Mouse (Mus musculus) forebrain, embryonic 16.5 days (tissue): ENCODE results near the gene Lingo2. TPM values are rescaled to one million over a fixed set of nuclear protein-coding genes. Genes with fewer than 3 reads are reported as not detected.

Experiments used
- ATAC-seq: fragments of 200-750 bp; cut with Nextera tagmentation; 2 replicates; pipeline ENCODE4 v1.8.0; 2017; ENCODE audit warnings: mild to moderate bottlenecking, moderate library complexity
- H3K27ac ChIP-seq: fragments of 300-500 bp; sonication (generic); 2 replicates; pipeline ENCODE4 v1.5.1; 2014; ENCODE audit warnings: low read length, control low read depth
- H3K27me3 ChIP-seq: fragments of 300-500 bp; sonication (generic); replicated peaks from 2 replicates; pipeline ENCODE4 v1.6.1; 2014; ENCODE audit warnings: low read length; ENCODE audit not compliant: control insufficient read depth, insufficient read depth
- H3K36me3 ChIP-seq: fragments of 300-500 bp; sonication (generic); 2 replicates; pipeline ENCODE4 v1.6.1; 2014; ENCODE audit not compliant: control insufficient read depth, insufficient read depth
- H3K4me1 ChIP-seq: fragments of 300-500 bp; sonication (generic); replicated peaks from 2 replicates; pipeline ENCODE4 v1.6.1; 2014; ENCODE audit warnings: low read length; ENCODE audit not compliant: control insufficient read depth, insufficient read depth
- H3K4me2 ChIP-seq: fragments of 300-500 bp; sonication (generic); 2 replicates; pipeline ENCODE4 v1.6.1; 2014; ENCODE audit warnings: mild to moderate bottlenecking, low read length, control low read depth
- H3K4me3 ChIP-seq: fragments of 300-500 bp; sonication (generic); replicated peaks from 2 replicates; pipeline ENCODE4 v1.5.1; 2014; ENCODE audit warnings: mild to moderate bottlenecking, low read length, control low read depth
- H3K9ac ChIP-seq: fragments of 300-500 bp; sonication (generic); replicated peaks from 2 replicates; pipeline ENCODE4 v1.6.1; 2014; ENCODE audit warnings: low read depth, low read length, control low read depth
- H3K9me3 ChIP-seq: fragments of 300-500 bp; sonication (generic); 2 replicates; pipeline ENCODE4 v1.6.1; 2016; ENCODE audit warnings: low read length; ENCODE audit not compliant: control insufficient read depth
- WGBS: fragments of 180-500 bp; shearing (Covaris S2); extraction: QIAGEN DNeasy Blood & Tissue Kit; methylation state at CpG from one replicate; pipeline ENCODE4 v1.1.7; 2014; 5-methylcytosine and 5-hydroxymethylcytosine counted together
- polyA plus RNA-seq: library from polyadenylated mRNA; unstranded; fragments of >200 nt; fragmentation: Nextera tagmentation; extraction: Ambion mirVana; gene quantifications from 2 replicates; pipeline ENCODE4 v1.2.1, GENCODE M21; 2015

Lingo2 gene
- polyA plus RNA-seq = 25.5 and 43.2 TPM in 2 replicates

- H3K9me3 ChIP-seq = no peaks in the 10 kb centered on the region
- ATAC-seq = peak; percentile 29
- H3K27ac ChIP-seq = peak within 1 kb of the TSS; percentile 41; the same call in 1 of the 2 replicates
- 0% methylated on average over 61 of the region's 61 CpGs for WGBS
- peak within 1 kb of the TSS; percentile 63 for H3K9ac ChIP-seq
- H3K4me3 ChIP-seq = peak within 1 kb of the TSS; percentile 64
- H3K27me3 ChIP-seq = peaks cover 18% of the 10 kb centered on the region
- peak within 1 kb of the TSS; percentile 72 for H3K4me2 ChIP-seq
- no peaks in the 10 kb centered on the region for H3K36me3 ChIP-seq
- peaks cover 17% of the 10 kb centered on the region for H3K4me1 ChIP-seq
These were observed at the start of gene Lingo2 for GRCm38 (mm10) chr4:36951150-36951954. Lingo2 (minus strand) TSS chr4:36951747.

GRCm38 (mm10) chr4:36973358-36973757 lies 21.8 kb upstream of the Lingo2 start:
- Histone ChIP-seq H3K4me3 (no peak overlapping the region), H3K9ac (no peak overlapping the region), H3K4me1 (no peaks in the 10 kb centered on the region), H3K9me3 (no peaks in the 10 kb centered on the region), H3K27me3 (no peaks in the 10 kb centered on the region), H3K36me3 (no peaks in the 10 kb centered on the region), H3K4me2 (no peak overlapping the region), H3K27ac (no peak overlapping the region)
- ATAC-seq = no peak
- WGBS = 89% methylated on average over 4 of the region's 4 CpGs

- ATAC-seq = no peak
- H3K27ac ChIP-seq = no peak overlapping the region
- H3K36me3 ChIP-seq = no peaks in the 10 kb centered on the region
- peaks cover 18% of the 10 kb centered on the region for H3K27me3 ChIP-seq
- H3K4me3 ChIP-seq = peak overlapping the region; percentile 64
- H3K4me1 ChIP-seq = peaks cover 17% of the 10 kb centered on the region
- no peaks in the 10 kb centered on the region for H3K9me3 ChIP-seq
- H3K9ac ChIP-seq = no peak overlapping the region
- H3K4me2 ChIP-seq = peak overlapping the region; percentile 72
- 5% methylated on average over 20 of the region's 20 CpGs for WGBS
These were observed 1.2 kb upstream of the Lingo2 start for GRCm38 (mm10) chr4:36952431-36953429.

DNA sequence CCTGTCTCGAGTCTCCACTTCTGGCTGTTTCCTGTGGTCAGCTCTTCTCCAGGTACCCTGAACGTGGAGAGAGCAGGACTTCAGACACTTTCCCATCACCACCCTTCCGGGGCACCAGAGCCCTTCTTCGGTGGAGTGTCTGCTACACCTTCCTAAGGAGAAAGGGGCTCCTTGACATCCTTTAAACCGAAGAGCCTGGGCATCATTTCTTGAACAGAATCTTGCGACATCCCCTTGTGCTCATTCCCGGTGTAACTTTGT lies 338 bp upstream of the Lingo2 start:
- peak overlapping the region; percentile 64 for H3K4me3 ChIP-seq
- no peak overlapping the region for H3K27ac ChIP-seq
- H3K9me3 ChIP-seq = no peaks in the 10 kb centered on the region
- H3K36me3 ChIP-seq = no peaks in the 10 kb centered on the region
- peak overlapping the region; percentile 72 for H3K4me2 ChIP-seq
- peak overlapping the region; percentile 63 for H3K9ac ChIP-seq
- peaks cover 17% of the 10 kb centered on the region for H3K4me1 ChIP-seq
- 0% methylated on average over 7 of the region's 7 CpGs for WGBS
- ATAC-seq = 0 out of 2 replicates have a peak, but pooled peaks have one; percentile 1
- H3K27me3 ChIP-seq = peaks cover 18% of the 10 kb centered on the region

DNA sequence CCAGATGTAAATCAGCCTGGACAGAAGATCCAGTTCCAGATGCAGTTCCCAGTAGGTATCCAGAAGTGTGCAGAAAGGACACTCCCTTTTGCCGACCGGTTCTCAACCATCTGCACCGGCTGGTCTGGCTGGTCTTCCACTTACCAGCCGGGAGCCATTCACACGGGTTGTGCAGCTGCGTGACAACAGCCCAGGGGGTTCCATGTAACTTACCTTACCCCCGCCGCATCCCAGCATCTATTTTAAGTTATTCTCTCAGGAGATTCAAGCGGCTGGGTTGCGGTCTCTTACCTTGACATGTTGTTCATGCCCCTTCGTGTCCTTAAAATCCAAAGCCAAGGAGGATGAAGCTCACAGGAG lies 777 bp downstream of the Lingo2 start:
- H3K36me3 ChIP-seq = no peaks in the 10 kb centered on the region
- under 1% methylated on average over 11 of the region's 11 CpGs for WGBS
- H3K27ac ChIP-seq = peak overlapping the region; percentile 41; the same call in 1 of the 2 replicates
- peaks cover 18% of the 10 kb centered on the region for H3K27me3 ChIP-seq
- peak overlapping the region; percentile 63 for H3K9ac ChIP-seq
- peak overlapping the region; percentile 64 for H3K4me3 ChIP-seq
- H3K4me1 ChIP-seq = peaks cover 17% of the 10 kb centered on the region
- ATAC-seq = peak; percentile 54
- peak overlapping the region; percentile 72 for H3K4me2 ChIP-seq
- no peaks in the 10 kb centered on the region for H3K9me3 ChIP-seq

- Histone ChIP-seq H3K27me3 (peaks cover 18% of the 10 kb centered on the region), H3K9ac (peak overlapping the region; percentile 63), H3K4me3 (peak overlapping the region; percentile 64), H3K36me3 (no peaks in the 10 kb centered on the region), H3K4me2 (peak overlapping the region; percentile 72), H3K27ac (peak overlapping the region; percentile 41; the same call in 1 of the 2 replicates), H3K9me3 (no peaks in the 10 kb centered on the region), H3K4me1 (peaks cover 17% of the 10 kb centered on the region)
- WGBS = under 1% methylated on average over 42 of the region's 43 CpGs
- ATAC-seq = peak; percentile 95
These were observed 1.4 kb downstream of the Lingo2 start for GRCm38 (mm10) chr4:36950021-36950751.

GRCm38 (mm10) chr4:36890810-36891209 lies 60.7 kb downstream of the Lingo2 start:
- H3K4me3 ChIP-seq = no peak overlapping the region
- no peak overlapping the region for H3K4me2 ChIP-seq
- no peak overlapping the region for H3K27ac ChIP-seq
- no peaks in the 10 kb centered on the region for H3K36me3 ChIP-seq
- no peaks in the 10 kb centered on the region for H3K4me1 ChIP-seq
- no peak overlapping the region for H3K9ac ChIP-seq
- 89% methylated on average over 1 of the region's 1 CpGs for WGBS
- no peaks in the 10 kb centered on the region for H3K9me3 ChIP-seq
- H3K27me3 ChIP-seq = no peaks in the 10 kb centered on the region
- no peak for ATAC-seq

DNA sequence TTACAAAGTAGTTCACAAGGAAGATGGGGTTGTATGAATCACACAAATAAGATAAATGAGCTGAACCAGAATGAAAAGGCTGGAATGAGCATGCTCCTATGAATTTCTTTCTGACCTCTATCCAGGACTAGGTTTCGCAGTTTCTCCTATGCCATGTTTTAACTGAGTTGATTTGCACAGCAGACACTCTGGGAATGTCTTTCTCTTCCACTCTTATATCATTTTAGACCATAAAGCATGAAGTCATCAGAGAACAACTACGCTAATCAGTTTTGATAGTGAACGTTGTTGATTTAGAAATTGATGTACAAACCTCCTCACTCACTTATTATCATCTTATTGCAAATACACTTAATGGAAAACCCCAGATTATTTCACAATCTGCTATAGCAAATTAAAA lies 61.2 kb downstream of the Lingo2 start:
- Histone ChIP-seq H3K27ac (no peak overlapping the region), H3K4me2 (no peak overlapping the region), H3K9ac (no peak overlapping the region), H3K4me3 (no peak overlapping the region), H3K36me3 (no peaks in the 10 kb centered on the region), H3K27me3 (no peaks in the 10 kb centered on the region), H3K4me1 (no peaks in the 10 kb centered on the region), H3K9me3 (no peaks in the 10 kb centered on the region)
- no peak for ATAC-seq
- 85% methylated on average over 3 of the region's 3 CpGs for WGBS

GRCm38 (mm10) chr4:36874781-36875180 lies 76.8 kb downstream of the Lingo2 start:
- H3K4me1 ChIP-seq = no peaks in the 10 kb centered on the region
- H3K9me3 ChIP-seq = no peaks in the 10 kb centered on the region
- H3K9ac ChIP-seq = no peak overlapping the region
- H3K27ac ChIP-seq = no peak overlapping the region
- H3K4me3 ChIP-seq = no peak overlapping the region
- H3K4me2 ChIP-seq = no peak overlapping the region
- no peaks in the 10 kb centered on the region for H3K27me3 ChIP-seq
- no peaks in the 10 kb centered on the region for H3K36me3 ChIP-seq
- no peak for ATAC-seq
